Mouse (Mus musculus): ENCODE results near the gene Srpx2.

DNA sequence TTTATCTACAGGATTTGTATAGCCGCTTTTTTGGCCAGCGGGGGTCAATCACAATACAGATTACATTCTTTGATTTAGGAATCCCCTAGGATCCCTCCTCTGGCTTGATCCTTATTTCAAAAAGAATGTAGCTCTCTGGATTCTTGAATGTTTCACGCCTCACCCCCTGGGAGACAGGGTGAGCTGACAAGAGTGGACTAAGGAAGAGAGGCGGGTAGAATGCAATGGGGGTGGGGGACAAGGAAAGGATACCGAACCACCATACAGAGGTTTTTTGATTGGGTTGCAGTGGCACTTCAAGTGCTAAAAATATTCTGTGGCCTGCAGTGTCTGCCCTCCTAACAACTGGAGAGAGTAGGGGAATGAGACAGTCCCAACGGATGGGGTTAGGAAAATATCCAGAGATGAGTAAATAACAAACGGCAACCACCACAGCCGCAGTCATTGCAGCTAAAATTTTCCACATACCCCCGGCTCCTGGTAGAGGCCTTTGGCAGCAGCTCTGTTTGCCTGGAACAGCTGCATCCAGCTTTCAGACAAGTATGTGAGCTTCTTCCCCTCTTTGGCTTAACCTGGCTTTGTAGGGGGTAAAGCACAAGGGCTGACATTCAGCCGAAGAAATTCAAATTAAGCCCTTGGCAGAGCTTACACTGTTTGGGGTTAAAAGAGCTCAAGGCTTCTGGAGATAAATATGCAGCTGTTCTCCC is 3.3 kb downstream of the Srpx2 start:
- TF ChIP-seq CTCF (IDR thresholded peaks at IDR 0.05; ENCODE audit: extremely low read depth, insufficient read depth, insufficient read length, insufficient replicate concordance) (no peak), POLR2A (IDR thresholded peaks at IDR 0.05; ENCODE audit: low read depth, low read length) (no peak)
